In genomic region chr13:72400677-72401076, GRCm38 (mm10) we compare ENCODE assay signal across 9 mouse cellular contexts.
DNase-seq lines count a peak whose midpoint lies in the region; ATAC-seq and TF ChIP-seq lines count a peak whose summit lies in the region.
"Had no signal": no experiment of that assay in that cellular context is flagged by ENCODE, and none has a peak within 500 bp of the region (broad histone marks: within the 10 kb centered on the region; RNA-seq: fewer than 3 reads in every experiment).

No protein-coding gene starts in this region.

- no peaks in the 10 kb centered on the region for H3K36me3 ChIP-seq in midbrain, embryonic 11.5 days (ENCODE audit: control insufficient read depth, insufficient read depth, low read length)
- H3K36me3 ChIP-seq in midbrain, embryonic 15.5 days (replicated peaks), result no peaks in the 10 kb centered on the region
- no peaks in the 10 kb centered on the region for H3K36me3 ChIP-seq in forebrain, postnatal 0 days (ENCODE audit: insufficient read depth)
- H3K36me3 ChIP-seq: midbrain, embryonic 12.5 days had no signal

- no peaks in the 10 kb centered on the region for H3K4me1 ChIP-seq in midbrain, embryonic 11.5 days (ENCODE audit: control insufficient read depth, insufficient read depth, low read length)
- H3K4me1 ChIP-seq in midbrain, embryonic 15.5 days, result 0 out of 2 replicates have a peak, but pooled peaks cover 7% of the 10 kb centered on the region
- H3K4me1 ChIP-seq in forebrain, postnatal 0 days (ENCODE audit: insufficient read depth), result 0 out of 2 replicates have a peak, but pooled peaks cover 4% of the 10 kb centered on the region

- no peaks in the 10 kb centered on the region for H3K27me3 ChIP-seq in midbrain, embryonic 11.5 days (ENCODE audit: control insufficient read depth, insufficient read depth, low read length)
- no peaks in the 10 kb centered on the region for H3K27me3 ChIP-seq in midbrain, embryonic 15.5 days (replicated peaks)
- H3K27me3 ChIP-seq in forebrain, postnatal 0 days (ENCODE audit: insufficient read depth, low read length), result no peaks in the 10 kb centered on the region

- ATAC-seq in midbrain, embryonic 11.5 days (ENCODE audit: low FRiP score), result no peak
- no peak for ATAC-seq in midbrain, embryonic 15.5 days (replicated peaks)
- peak; percentile 93 for ATAC-seq in forebrain, postnatal 0 days

- TF ChIP-seq CTCF in forebrain, postnatal 0 days (IDR thresholded peaks at IDR 0.05; ENCODE audit: low read depth), result no peak

- 59% methylated on average over 10 of the region's 10 CpGs for WGBS in midbrain, embryonic 11.5 days
- 29% methylated on average over 10 of the region's 10 CpGs for WGBS in midbrain, embryonic 15.5 days
- WGBS in forebrain, postnatal 0 days, result 15% methylated on average over 10 of the region's 10 CpGs

- peak; percentile 86 for DNase-seq in midbrain, embryonic 11.5 days (ENCODE audit: low spot score, missing footprints)
- DNase-seq in forebrain, postnatal 0 days, result peak; percentile 41
- DNase-seq in left cerebral cortex, adult 18-20 months (ENCODE audit: low spot score in 2 of 2), result peak; percentile 62 to 80
- peak; percentile 4 for DNase-seq in right cerebral cortex, postnatal 4 days
- DNase-seq in MN1 (ENCODE audit: low spot score), result no peak
- no peak for DNase-seq in adrenal gland, postnatal 25 days
- DNase-seq in gastrocnemius, postnatal 10 days, result no peak

- no peak overlapping the region for H3K27ac ChIP-seq in midbrain, embryonic 11.5 days (ENCODE audit: low read depth, low read length)
- H3K27ac ChIP-seq in midbrain, embryonic 15.5 days, result no peak overlapping the region
- no peak overlapping the region for H3K27ac ChIP-seq in forebrain, postnatal 0 days (ENCODE audit: low read depth, low read length)
- H3K27ac ChIP-seq: midbrain, embryonic 12.5 days had no signal

- H3K4me2 ChIP-seq in midbrain, embryonic 11.5 days, result no peak overlapping the region
- H3K4me2 ChIP-seq in midbrain, embryonic 15.5 days, result no peak overlapping the region
- no peak overlapping the region for H3K4me2 ChIP-seq in forebrain, postnatal 0 days (ENCODE audit: low read depth)
- H3K4me2 ChIP-seq: midbrain, embryonic 12.5 days had no signal

- no peak overlapping the region for H3K4me3 ChIP-seq in midbrain, embryonic 11.5 days (ENCODE audit: low read depth, low read length)
- H3K4me3 ChIP-seq in midbrain, embryonic 15.5 days, result no peak overlapping the region
- no peak overlapping the region for H3K4me3 ChIP-seq in forebrain, postnatal 0 days (ENCODE audit: low read depth, low read length)
- H3K4me3 ChIP-seq: midbrain, embryonic 12.5 days had no signal

- H3K9me3 ChIP-seq in midbrain, embryonic 11.5 days (ENCODE audit: control insufficient read depth, low read length), result no peaks in the 10 kb centered on the region
- H3K9me3 ChIP-seq in midbrain, embryonic 15.5 days, result no peaks in the 10 kb centered on the region
- no peaks in the 10 kb centered on the region for H3K9me3 ChIP-seq in forebrain, postnatal 0 days (ENCODE audit: low read length)
- H3K9me3 ChIP-seq: midbrain, embryonic 12.5 days had no signal

- H3K9ac ChIP-seq in midbrain, embryonic 11.5 days (ENCODE audit: low read length), result no peak overlapping the region
- H3K9ac ChIP-seq in midbrain, embryonic 15.5 days, result no peak overlapping the region
- no peak overlapping the region for H3K9ac ChIP-seq in forebrain, postnatal 0 days
- H3K9ac ChIP-seq: midbrain, embryonic 12.5 days had no signal

Comparison
In these comparisons a context has a peak if more than half of its experiments do, and no peak if none do; other contexts are left out.
1. DNase-seq: peak in midbrain, embryonic 11.5 days (single experiment), forebrain, postnatal 0 days (single experiment), left cerebral cortex, adult 18-20 months (2 of 2) and right cerebral cortex, postnatal 4 days (single experiment); none in MN1 (single experiment), adrenal gland, postnatal 25 days (single experiment) and gastrocnemius, postnatal 10 days (single experiment).